Mouse (Mus musculus) liver, postnatal 0 days (tissue): Measurements from ENCODE around the gene Dhps.
A peak's percentile ranks its signal among the peaks of the same experiment; 100 is the strongest.

Source experiments
- CTCF ChIP-seq: sonication (generic); IDR thresholded peaks from 2 replicates; pipeline ENCODE4 v1.5.1; 2016; ENCODE audit warnings: antibody characterized with exemption, low read depth
- EP300 ChIP-seq: IDR thresholded peaks from 2 replicates; pipeline ENCODE4 v1.6.1; 2016; ENCODE audit warnings: antibody characterized with exemption, low read depth, mild to moderate bottlenecking

- TF ChIP-seq CTCF (no peak), EP300 (0 out of 2 replicates have a peak, but pooled peaks have one; percentile 19)
Measured at GRCm38 (mm10) chr8:85080532-85081215, 9.1 kb downstream of the Dhps start, which contains the start of gene Wdr83os.
